Mouse (Mus musculus) liver, embryonic 13.5 days (tissue): ENCODE results near the gene Cdk5. TPM values are rescaled to one million over a fixed set of nuclear protein-coding genes. Genes with fewer than 3 reads are reported as not detected.

Experiments used
- ATAC-seq: fragments of 200-750 bp; cut with Nextera tagmentation; 2 replicates; pipeline ENCODE4 v1.8.0; 2017; ENCODE audit warnings: low read depth, mild to moderate bottlenecking, moderate number of reproducible peaks, moderate library complexity
- DNase-seq: peaks from one replicate; pipeline ENCODE4 v3.0.0; 2022
- H3K27ac ChIP-seq: fragments of 300-500 bp; sonication (generic); 2 replicates; pipeline ENCODE4 v1.5.1; 2015; ENCODE audit warnings: moderate library complexity, mild to moderate bottlenecking, inconsistent platforms
- H3K27me3 ChIP-seq: fragments of 300-500 bp; sonication (generic); 2 replicates; pipeline ENCODE4 v1.6.1; 2015; ENCODE audit warnings: mild to moderate bottlenecking, inconsistent platforms
- H3K36me3 ChIP-seq: fragments of 300-500 bp; sonication (generic); 2 replicates; pipeline ENCODE4 v1.6.1; 2015; ENCODE audit warnings: mild to moderate bottlenecking, inconsistent platforms
- H3K4me1 ChIP-seq: fragments of 300-500 bp; sonication (generic); replicated peaks from 2 replicates; pipeline ENCODE4 v1.6.1; 2015; ENCODE audit warnings: inconsistent platforms
- H3K4me2 ChIP-seq: fragments of 300-500 bp; sonication (generic); 2 replicates; pipeline ENCODE4 v1.6.1; 2015; ENCODE audit warnings: inconsistent platforms, mild to moderate bottlenecking, moderate library complexity
- H3K4me3 ChIP-seq: fragments of 300-500 bp; sonication (generic); replicated peaks from 2 replicates; pipeline ENCODE4 v1.5.1; 2015; ENCODE audit warnings: mild to moderate bottlenecking, inconsistent platforms
- H3K9ac ChIP-seq: fragments of 300-500 bp; sonication (generic); 2 replicates; pipeline ENCODE4 v1.6.1; 2015; ENCODE audit warnings: mild to moderate bottlenecking, inconsistent platforms
- H3K9me3 ChIP-seq: fragments of 300-500 bp; sonication (generic); replicated peaks from 2 replicates; pipeline ENCODE4 v1.6.1; 2016; ENCODE audit warnings: inconsistent platforms
- WGBS: fragments of 180-500 bp; shearing (Covaris S2); methylation state at CpG from one replicate; pipeline ENCODE4 v1.1.7; 2015; ENCODE audit not compliant: insufficient replicate concordance; 5-methylcytosine and 5-hydroxymethylcytosine counted together
- polyA plus RNA-seq: library from polyadenylated mRNA; unstranded; fragments of >200 nt; fragmentation: Nextera tagmentation; extraction: Ambion mirVana; gene quantifications from 2 replicates; pipeline ENCODE4 v1.2.1, GENCODE M21; 2015

Gene Cdk5
- polyA plus RNA-seq, 1 experiment from 2014 or later, result 10.9 TPM

- Histone ChIP-seq H3K9me3 (no peaks in the 10 kb centered on the region), H3K4me1 (peaks cover 64% of the 10 kb centered on the region), H3K4me2 (peak within 1 kb of the TSS; percentile 82), H3K27ac (peak within 1 kb of the TSS; percentile 62), H3K9ac (peak within 1 kb of the TSS; percentile 70), H3K27me3 (no peaks in the 10 kb centered on the region), H3K4me3 (peak within 1 kb of the TSS; percentile 66), H3K36me3 (peaks cover 9% of the 10 kb centered on the region)
- peak; percentile 68 for ATAC-seq
- WGBS, result 3% methylated on average over 34 of the region's 34 CpGs
- peak; percentile 84 for DNase-seq
Measured at GRCm38 (mm10) chr5:24447624-24448298, 24.4 kb upstream of the Cdk5 start, which contains the start of gene Tmub1. TSS of gene Tmub1 (minus strand) at chr5:24447854.

- H3K27me3 ChIP-seq, result no peaks in the 10 kb centered on the region
- peaks cover 60% of the 10 kb centered on the region for H3K4me1 ChIP-seq
- DNase-seq, result no peak
- peak overlapping the region; percentile 62 for H3K27ac ChIP-seq
- peak overlapping the region; percentile 66 for H3K4me3 ChIP-seq
- ATAC-seq, result no peak
- peak overlapping the region; percentile 82 for H3K4me2 ChIP-seq
- WGBS, result 84% methylated on average over 7 of the region's 7 CpGs
- peak overlapping the region; percentile 70; the same call in 1 of the 2 replicates for H3K9ac ChIP-seq
- peaks cover 21% of the 10 kb centered on the region for H3K36me3 ChIP-seq
- no peaks in the 10 kb centered on the region for H3K9me3 ChIP-seq
Measured at GRCm38 (mm10) chr5:24446630-24447029, 23.3 kb upstream of the Cdk5 start.

- Histone ChIP-seq H3K4me1 (peaks cover 49% of the 10 kb centered on the region), H3K27ac (peak overlapping the region; percentile 89), H3K36me3 (peaks cover 31% of the 10 kb centered on the region), H3K4me2 (peak overlapping the region; percentile 92), H3K9ac (peak overlapping the region; percentile 89), H3K9me3 (no peaks in the 10 kb centered on the region), H3K4me3 (peak overlapping the region; percentile 82), H3K27me3 (no peaks in the 10 kb centered on the region)
- 57% methylated on average over 20 of the region's 20 CpGs for WGBS
- ATAC-seq (no peak), DNase-seq (no peak)
Measured at GRCm38 (mm10) chr5:24445428-24446080, 22.2 kb upstream of the Cdk5 start.

- Histone ChIP-seq H3K36me3 (peaks cover 38% of the 10 kb centered on the region), H3K4me3 (peak within 1 kb of the TSS; percentile 82), H3K27me3 (no peaks in the 10 kb centered on the region), H3K9ac (peak within 1 kb of the TSS; percentile 89), H3K27ac (peak within 1 kb of the TSS; percentile 89), H3K4me1 (peaks cover 45% of the 10 kb centered on the region), H3K4me2 (peak within 1 kb of the TSS; percentile 92), H3K9me3 (no peaks in the 10 kb centered on the region)
- WGBS, result under 1% methylated on average over 60 of the region's 60 CpGs
- ATAC-seq (peak; percentile 81), DNase-seq (peak; percentile 91)
Measured at GRCm38 (mm10) chr5:24444746-24445427, 21.6 kb upstream of the Cdk5 start, which contains the start of gene Fastk. TSS of gene Fastk (minus strand) at chr5:24445287.

GRCm38 (mm10) chr5:24443927-24444326, 20.6 kb upstream of the Cdk5 start:
- DNase-seq, result no peak
- Histone ChIP-seq H3K4me1 (peaks cover 45% of the 10 kb centered on the region), H3K27ac (peak overlapping the region; percentile 89; the same call in 1 of the 2 replicates), H3K9ac (peak overlapping the region; percentile 89), H3K27me3 (no peaks in the 10 kb centered on the region), H3K36me3 (peaks cover 48% of the 10 kb centered on the region), H3K4me3 (peak overlapping the region; percentile 82), H3K9me3 (no peaks in the 10 kb centered on the region), H3K4me2 (peak overlapping the region; percentile 92)
- no peak for ATAC-seq
- WGBS, result 81% methylated on average over 12 of the region's 12 CpGs

GRCm38 (mm10) chr5:24443204-24443603, 19.9 kb upstream of the Cdk5 start:
- 87% methylated on average over 7 of the region's 7 CpGs for WGBS
- peaks cover 54% of the 10 kb centered on the region for H3K36me3 ChIP-seq
- no peak overlapping the region for H3K4me3 ChIP-seq
- no peak overlapping the region for H3K27ac ChIP-seq
- ATAC-seq (no peak), DNase-seq (no peak)
- peaks cover 43% of the 10 kb centered on the region for H3K4me1 ChIP-seq
- no peak overlapping the region for H3K9ac ChIP-seq
- peak overlapping the region; percentile 92 for H3K4me2 ChIP-seq
- no peaks in the 10 kb centered on the region for H3K9me3 ChIP-seq
- no peaks in the 10 kb centered on the region for H3K27me3 ChIP-seq

- no peak for DNase-seq
- Histone ChIP-seq H3K9ac (no peak overlapping the region), H3K27me3 (no peaks in the 10 kb centered on the region), H3K4me3 (no peak overlapping the region), H3K4me2 (no peak overlapping the region), H3K27ac (no peak overlapping the region), H3K9me3 (no peaks in the 10 kb centered on the region), H3K36me3 (peaks cover 54% of the 10 kb centered on the region), H3K4me1 (peaks cover 31% of the 10 kb centered on the region)
- no peak for ATAC-seq
- 78% methylated on average over 9 of the region's 9 CpGs for WGBS
Measured at GRCm38 (mm10) chr5:24442029-24442428, 18.7 kb upstream of the Cdk5 start.

- Histone ChIP-seq H3K4me2 (no peak overlapping the region), H3K27ac (no peak overlapping the region), H3K9ac (no peak overlapping the region), H3K4me1 (peaks cover 23% of the 10 kb centered on the region), H3K9me3 (no peaks in the 10 kb centered on the region), H3K36me3 (peaks cover 57% of the 10 kb centered on the region), H3K4me3 (no peak overlapping the region), H3K27me3 (no peaks in the 10 kb centered on the region)
- WGBS, result 92% methylated on average over 8 of the region's 8 CpGs
- DNase-seq (no peak), ATAC-seq (no peak)
Measured at GRCm38 (mm10) chr5:24441187-24441586, 17.9 kb upstream of the Cdk5 start.

- peaks cover 80% of the 10 kb centered on the region for H3K36me3 ChIP-seq
Measured at GRCm38 (mm10) chr5:24433993-24434392, 10.7 kb upstream of the Cdk5 start.

GRCm38 (mm10) chr5:24428596-24428995, 5.3 kb upstream of the Cdk5 start:
- Histone ChIP-seq H3K36me3 (peaks cover 44% of the 10 kb centered on the region), H3K27me3 (no peaks in the 10 kb centered on the region), H3K9ac (no peak overlapping the region), H3K4me2 (peak overlapping the region; percentile 94), H3K4me3 (peak overlapping the region; percentile 36), H3K9me3 (no peaks in the 10 kb centered on the region), H3K4me1 (peaks cover 53% of the 10 kb centered on the region), H3K27ac (0 out of 2 replicates have a peak overlapping the region, but pooled peaks have one; percentile 39)
- DNase-seq, result no peak
- ATAC-seq, result no peak
- WGBS, result 25% methylated on average over 9 of the region's 9 CpGs

More at GRCm38 (mm10) chr5:24433993-24434392, 10.7 kb upstream of the Cdk5 start:
- no peaks in the 10 kb centered on the region for H3K27me3 ChIP-seq
- WGBS, result 73% methylated on average over 8 of the region's 8 CpGs
- no peaks in the 10 kb centered on the region for H3K9me3 ChIP-seq
- no peak overlapping the region for H3K4me3 ChIP-seq
- no peak overlapping the region for H3K27ac ChIP-seq
- H3K4me2 ChIP-seq, result no peak overlapping the region
- H3K4me1 ChIP-seq, result peaks cover 6% of the 10 kb centered on the region; the same call in 1 of the 2 replicates
- H3K9ac ChIP-seq, result no peak overlapping the region
- DNase-seq (no peak), ATAC-seq (no peak)

GRCm38 (mm10) chr5:24427981-24428402, 4.7 kb upstream of the Cdk5 start:
- ATAC-seq (no peak), DNase-seq (no peak)
- Histone ChIP-seq H3K36me3 (peaks cover 39% of the 10 kb centered on the region), H3K4me2 (peak overlapping the region; percentile 94), H3K4me3 (peak overlapping the region; percentile 36), H3K9ac (no peak overlapping the region), H3K9me3 (no peaks in the 10 kb centered on the region), H3K27ac (peak overlapping the region; percentile 39; the same call in 1 of the 2 replicates), H3K27me3 (no peaks in the 10 kb centered on the region), H3K4me1 (peaks cover 54% of the 10 kb centered on the region)
- WGBS, result 9% methylated on average over 15 of the region's 15 CpGs
